Mouse (Mus musculus) olfactory bulb, adult 2 months (tissue): Measurements from ENCODE around the gene Relt. TPM values are rescaled to one million over a fixed set of nuclear protein-coding genes. Genes with fewer than 3 reads are reported as not detected.

Experiments
- H3K27ac ChIP-seq: fragments of 200-500 bp; 2 replicates; pipeline ENCODE4 v1.5.1; 2012; ENCODE audit warnings: low read depth, low read length; ENCODE audit not compliant: insufficient read depth
- H3K4me1 ChIP-seq: fragments of 200-500 bp; 2 replicates; pipeline ENCODE4 v1.6.1; 2012; ENCODE audit warnings: low read length; ENCODE audit not compliant: control insufficient read depth, insufficient read depth
- H3K4me3 ChIP-seq: fragments of 200-500 bp; 2 replicates; pipeline ENCODE4 v1.5.1; 2012; ENCODE audit warnings: mild to moderate bottlenecking, low read depth, low read length, moderate library complexity; ENCODE audit not compliant: insufficient read depth
- CTCF ChIP-seq: fragments of 200-500 bp; IDR thresholded peaks from 2 replicates; pipeline ENCODE4 v1.5.1; 2012; ENCODE audit warnings: low read depth, mild to moderate bottlenecking, low read length, moderate library complexity; ENCODE audit not compliant: insufficient read depth
- POLR2A ChIP-seq: fragments of 200-500 bp; IDR thresholded peaks from 2 replicates; pipeline ENCODE4 v1.6.1; 2012; ENCODE audit warnings: mild to moderate bottlenecking, low read depth, low read length, moderate library complexity; ENCODE audit not compliant: insufficient read depth
- WGBS: fragments of 180-500 bp; shearing (Covaris S2); methylation state at CpG from one replicate; pipeline ENCODE4 v1.1.7; 2018; 5-methylcytosine and 5-hydroxymethylcytosine counted together
- polyA plus RNA-seq: library from polyadenylated mRNA; stranded (reverse); fragments of >200 nt; gene quantifications from 2 replicates; pipeline ENCODE4 v1.2.4, GENCODE M21; 2012; ENCODE audit warnings: low replicate concordance; ENCODE audit not compliant: missing spikeins, insufficient read depth, insufficient read length

Relt gene
- polyA plus RNA-seq, 1 experiment = not detected

DNA sequence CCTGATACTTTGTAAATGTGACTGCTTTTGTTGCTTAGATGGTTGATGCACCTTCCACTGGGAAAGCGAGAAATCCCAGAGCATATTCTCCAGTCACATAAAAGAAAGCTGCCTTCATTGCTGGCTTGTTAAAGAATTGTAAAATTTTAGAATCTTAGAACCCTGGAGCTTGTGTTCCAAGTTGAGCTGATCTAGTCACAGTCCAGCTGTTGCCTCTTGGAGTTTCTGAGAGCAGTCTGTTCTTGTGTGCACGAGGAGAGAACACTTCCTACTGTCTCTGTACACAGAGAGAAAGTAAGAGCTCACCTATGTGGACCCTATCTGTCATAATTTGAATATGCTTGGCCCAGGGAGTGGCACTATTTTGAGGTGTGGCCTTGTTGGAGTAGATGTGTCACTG lies 34.7 kb downstream of the Relt start:
- 89% methylated on average over 2 of the region's 2 CpGs for WGBS
- H3K27ac ChIP-seq = no peak overlapping the region
- no peaks in the 10 kb centered on the region for H3K4me1 ChIP-seq
- TF ChIP-seq POLR2A = no peak
- no peak for TF ChIP-seq CTCF
- H3K4me3 ChIP-seq = no peak overlapping the region

DNA sequence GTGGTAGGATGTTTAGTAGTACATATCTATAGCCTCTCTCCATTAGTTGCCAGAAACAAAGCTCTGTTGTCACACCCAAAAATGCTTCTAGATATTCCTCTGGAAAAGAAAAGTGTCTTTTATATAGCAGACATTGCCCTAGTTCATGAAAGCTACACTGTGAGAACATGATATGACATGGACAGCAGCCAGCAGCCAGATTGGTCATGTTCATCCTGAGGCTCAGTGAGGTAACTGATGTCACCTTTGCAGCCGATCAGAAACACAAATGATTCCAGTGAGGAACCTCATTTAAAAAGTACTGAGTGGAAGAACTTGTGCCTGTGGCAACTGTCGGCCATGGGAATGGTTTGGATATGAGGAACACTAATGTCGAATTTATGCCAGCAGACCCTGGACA lies 38.6 kb downstream of the Relt start:
- WGBS = 92% methylated on average over 3 of the region's 3 CpGs
- H3K4me1 ChIP-seq = no peaks in the 10 kb centered on the region
- TF ChIP-seq CTCF = no peak
- no peak overlapping the region for H3K4me3 ChIP-seq
- H3K27ac ChIP-seq = no peak overlapping the region

DNA sequence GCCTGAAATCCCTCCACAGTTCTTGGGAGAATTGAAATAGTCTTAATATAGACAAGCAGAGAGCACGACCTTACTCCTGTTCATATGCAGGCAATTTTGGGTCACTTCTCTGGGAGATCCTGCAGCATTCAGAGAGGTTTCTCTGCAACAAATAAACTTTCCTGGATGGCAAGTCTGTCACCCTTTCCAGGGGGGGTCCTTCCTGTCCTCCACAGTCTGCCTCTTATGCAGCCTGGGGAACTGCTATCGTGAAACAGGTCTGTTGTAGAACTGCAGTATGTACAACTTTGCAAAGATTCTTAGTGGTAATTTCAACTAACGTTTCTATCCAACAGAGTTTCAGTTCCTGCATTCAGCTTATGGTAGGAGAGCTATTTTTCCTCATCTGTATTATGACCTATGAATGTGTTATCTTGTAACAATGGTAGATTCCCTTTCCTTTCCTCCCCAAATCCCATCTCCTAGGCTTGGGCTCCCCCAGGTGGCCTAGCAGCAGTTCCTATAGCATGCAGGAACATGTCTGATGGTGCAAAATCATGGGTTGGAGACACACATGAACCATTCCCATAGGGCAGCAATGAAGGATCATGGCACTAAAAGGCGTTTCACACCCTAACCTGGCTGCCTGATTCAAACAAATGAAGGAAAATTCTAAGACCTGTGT lies 44.7 kb downstream of the Relt start:
- no peak for TF ChIP-seq POLR2A
- no peak for TF ChIP-seq CTCF
- 80% methylated on average over 4 of the region's 4 CpGs for WGBS
- no peak overlapping the region for H3K27ac ChIP-seq
- peaks cover 7% of the 10 kb centered on the region for H3K4me1 ChIP-seq
- no peak overlapping the region for H3K4me3 ChIP-seq

DNA sequence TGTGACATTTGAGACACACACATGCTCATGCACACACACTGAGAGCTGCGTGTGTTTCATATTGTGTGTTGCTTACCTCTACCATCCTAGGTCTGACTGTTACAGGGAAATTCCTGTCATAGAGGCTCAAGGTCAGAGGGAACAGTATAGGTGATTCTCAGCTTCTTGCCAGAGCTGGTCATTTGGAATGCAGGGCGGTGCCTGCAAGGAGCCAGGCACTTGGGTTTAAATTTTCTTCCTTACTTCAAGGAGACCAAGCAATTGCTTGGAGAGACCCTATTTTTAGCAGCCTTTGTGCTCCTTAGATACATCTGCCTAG lies 45.8 kb downstream of the Relt start:
- peak overlapping the region; percentile 77 for H3K27ac ChIP-seq
- no peak for TF ChIP-seq POLR2A
- no peak for TF ChIP-seq CTCF
- H3K4me3 ChIP-seq = no peak overlapping the region
- WGBS = 48% methylated on average over 2 of the region's 2 CpGs
- peaks cover 7% of the 10 kb centered on the region for H3K4me1 ChIP-seq

DNA sequence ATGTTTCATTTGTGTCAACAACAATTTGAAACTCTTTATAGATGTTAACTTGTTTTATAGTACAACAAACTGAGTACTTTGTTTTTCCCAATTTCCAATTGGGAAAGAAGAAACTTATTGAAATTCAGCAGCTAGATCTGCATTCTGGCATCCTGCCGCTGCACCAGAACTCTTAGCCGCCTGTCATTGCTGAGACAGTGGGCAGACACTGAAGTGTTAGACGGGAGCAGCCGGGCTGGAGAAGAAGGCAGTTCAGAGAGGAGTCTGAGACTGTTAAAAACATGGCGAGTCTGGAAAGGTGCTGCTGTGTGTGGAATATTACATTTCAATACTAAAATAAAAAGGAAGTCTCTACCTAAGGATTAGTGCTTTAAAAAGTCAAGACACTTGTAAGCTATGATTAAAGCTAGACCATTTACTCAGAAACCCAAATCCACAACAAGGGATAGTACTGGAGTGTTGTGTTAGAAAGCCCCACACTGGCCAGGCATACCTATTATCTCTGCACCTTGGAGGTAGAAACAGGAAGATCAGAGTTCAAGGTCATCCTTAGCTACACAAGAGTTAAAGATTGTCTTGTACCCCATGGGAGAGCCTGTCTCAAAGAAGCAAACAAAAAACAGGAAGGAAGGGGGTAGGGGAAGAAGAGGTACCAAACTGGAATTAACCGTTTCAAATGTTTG lies 46.3 kb downstream of the Relt start:
- Histone ChIP-seq H3K27ac (peak overlapping the region; percentile 77), H3K4me3 (no peak overlapping the region), H3K4me1 (peaks cover 7% of the 10 kb centered on the region)
- 38% methylated on average over 6 of the region's 6 CpGs for whole genome bisulfite sequencing
- TF ChIP-seq CTCF (no peak), POLR2A (no peak)

DNA sequence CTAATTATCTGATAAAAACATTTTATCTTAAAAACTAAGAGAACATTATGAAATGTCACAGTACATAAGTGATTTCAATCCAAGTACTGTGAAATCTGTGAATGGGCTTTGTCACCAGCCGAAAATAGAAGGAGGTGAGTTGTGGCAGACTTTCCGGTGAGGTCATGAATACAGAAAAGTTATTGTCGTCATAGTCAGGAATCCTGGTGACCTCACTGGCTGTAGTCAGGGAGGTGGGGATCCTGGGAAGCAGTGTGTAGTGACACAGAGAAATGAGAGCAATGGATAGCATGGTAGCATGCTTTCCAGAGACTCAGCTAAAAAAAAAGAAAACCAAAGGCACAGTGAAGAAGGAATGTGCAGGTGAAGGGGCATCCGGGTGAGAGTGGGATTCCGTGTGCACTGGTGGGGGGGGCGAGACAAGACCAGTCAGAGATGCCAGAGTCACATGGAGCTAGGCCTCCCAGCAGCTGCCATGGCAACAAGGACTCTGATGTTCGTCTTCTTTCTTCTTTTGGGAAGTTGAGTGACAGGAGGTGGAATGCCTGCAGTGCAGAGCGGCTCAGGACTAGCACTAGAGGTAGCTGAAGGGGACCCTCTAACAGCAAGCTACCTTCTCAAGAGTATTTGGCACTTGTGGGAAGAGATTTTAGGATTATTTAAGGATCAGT lies 47.2 kb downstream of the Relt start:
- H3K4me1 ChIP-seq = peaks cover 7% of the 10 kb centered on the region
- H3K27ac ChIP-seq = no peak overlapping the region
- no peak for TF ChIP-seq POLR2A
- WGBS = 48% methylated on average over 8 of the region's 8 CpGs
- H3K4me3 ChIP-seq = no peak overlapping the region

DNA sequence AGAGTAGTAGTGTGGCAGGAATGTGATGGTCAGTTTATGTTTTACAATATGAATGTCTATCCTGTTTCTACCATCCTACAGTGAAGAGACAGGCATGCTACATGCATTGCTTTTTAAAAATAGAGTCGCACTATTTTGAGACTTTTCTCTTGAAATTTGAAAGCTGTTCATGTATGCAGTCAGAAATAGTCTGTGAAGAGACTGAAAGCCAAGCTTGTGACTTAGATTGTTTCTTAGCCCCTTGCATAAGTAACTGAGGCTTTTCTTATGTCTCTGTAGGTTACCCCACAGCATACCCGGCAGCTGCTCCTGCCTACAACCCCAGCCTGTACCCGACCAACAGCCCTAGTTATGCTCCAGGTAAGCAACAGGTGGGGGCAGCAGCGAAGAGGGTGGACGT lies 50.6 kb downstream of the Relt start:
- WGBS = 91% methylated on average over 5 of the region's 5 CpGs
- H3K4me3 ChIP-seq = no peak overlapping the region
- peaks cover 8% of the 10 kb centered on the region for H3K4me1 ChIP-seq
- H3K27ac ChIP-seq = no peak overlapping the region
- no peak for TF ChIP-seq POLR2A
- TF ChIP-seq CTCF = no peak

DNA sequence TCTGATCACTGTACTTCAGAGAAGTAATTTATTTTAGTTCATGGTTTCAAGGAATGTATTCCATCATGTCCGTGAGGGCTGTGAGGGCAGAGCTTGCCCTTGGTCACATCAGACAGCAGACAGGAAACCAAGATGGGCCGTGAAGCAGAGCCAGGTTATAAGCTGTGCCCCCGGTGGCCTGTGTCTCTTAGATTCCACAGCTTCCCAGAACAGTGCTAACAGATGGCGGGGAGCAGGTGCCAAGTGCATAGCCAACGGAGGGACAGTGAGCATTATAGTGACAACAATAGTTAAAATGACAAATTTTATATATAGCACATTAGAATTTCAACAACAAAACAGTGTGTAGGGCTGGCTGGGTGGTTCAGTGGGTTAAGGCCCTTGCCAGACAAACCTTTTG lies 51.3 kb downstream of the Relt start:
- H3K4me3 ChIP-seq = no peak overlapping the region
- WGBS = 77% methylated on average over 5 of the region's 5 CpGs
- no peak overlapping the region for H3K27ac ChIP-seq
- peaks cover 8% of the 10 kb centered on the region for H3K4me1 ChIP-seq
- TF ChIP-seq CTCF (no peak), POLR2A (no peak)

DNA sequence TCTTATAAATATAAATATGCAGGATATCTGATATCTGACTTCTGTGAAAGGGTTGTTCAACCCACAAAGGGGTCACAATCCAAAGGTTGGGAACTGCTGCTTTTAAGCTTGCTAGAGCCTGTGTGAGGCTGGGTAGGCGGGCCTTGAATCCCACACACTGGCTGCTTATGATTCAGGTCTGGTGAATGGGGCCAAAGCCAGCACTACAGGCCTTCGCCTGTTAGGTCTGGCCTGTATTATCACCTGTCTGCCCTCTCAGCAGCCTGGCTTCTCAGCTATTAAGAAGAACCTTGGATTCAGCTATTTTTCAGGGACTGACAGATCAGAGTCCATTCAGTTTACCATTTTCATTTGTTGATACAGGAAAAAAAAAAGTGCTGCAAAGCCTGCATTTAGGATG lies 57.9 kb downstream of the Relt start:
- H3K4me3 ChIP-seq = no peak overlapping the region
- H3K27ac ChIP-seq = no peak overlapping the region
- 67% methylated on average over 2 of the region's 2 CpGs for WGBS
- 0 out of 2 replicates have a peak, but pooled peaks cover 2% of the 10 kb centered on the region for H3K4me1 ChIP-seq
- TF ChIP-seq POLR2A = no peak
- TF ChIP-seq CTCF = no peak

DNA sequence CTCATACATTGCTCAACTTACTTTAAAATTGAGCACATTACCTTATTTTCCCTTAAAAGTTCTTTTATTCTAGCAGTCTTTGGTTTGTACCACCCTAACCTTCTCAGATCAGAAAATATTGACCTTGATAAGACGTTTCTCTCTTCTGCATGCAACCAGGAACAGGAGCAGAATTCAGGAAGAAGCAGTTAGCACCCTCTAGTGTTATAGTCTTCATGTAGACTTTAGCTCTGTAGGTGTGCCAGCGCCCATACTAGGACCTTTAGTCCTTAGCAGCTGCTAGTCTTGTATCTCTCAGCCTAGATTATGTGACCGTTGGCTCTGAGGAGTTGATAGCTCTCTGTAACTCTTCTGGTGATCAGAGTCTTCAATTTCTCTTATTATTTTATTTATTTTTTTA lies 64.4 kb downstream of the Relt start:
- H3K4me1 ChIP-seq = no peaks in the 10 kb centered on the region
- H3K27ac ChIP-seq = no peak overlapping the region
- WGBS = 50% methylated on average over 3 of the region's 3 CpGs
- H3K4me3 ChIP-seq = no peak overlapping the region
- TF ChIP-seq POLR2A (no peak), CTCF (no peak)

Other genes starting within 250 kb of the Relt start
- not detected in 2 replicates for gene Plekhb1, start 201.0 kb downstream of the Relt start, polyA plus RNA-seq
- not detected in 2 replicates for gene Fam168a, start 156.8 kb downstream of the Relt start, polyA plus RNA-seq
- gene Arhgef17, start 68.7 kb upstream of the Relt start, polyA plus RNA-seq = not detected in 2 replicates
- not detected in 2 replicates for gene P2ry6, start 111.2 kb upstream of the Relt start, polyA plus RNA-seq
- gene P2ry2, start 149.4 kb upstream of the Relt start, polyA plus RNA-seq = not detected in 2 replicates
- 68.2 TPM in 1 of 2 replicates, not detected in the other for gene Fchsd2, start 229.4 kb upstream of the Relt start, polyA plus RNA-seq